Mouse (Mus musculus) myocyte (in vitro differentiated cells): ENCODE data around the gene Pacrg. TPM values are rescaled to one million over a fixed set of nuclear protein-coding genes. Genes with fewer than 3 reads are reported as not detected.

Experiments used
- H3K27me3 ChIP-seq: one replicate; pipeline ENCODE4 v1.6.1; 2011; ENCODE audit not compliant: control insufficient read depth, insufficient read depth, insufficient read length
- H3K36me3 ChIP-seq: one replicate; pipeline ENCODE4 v1.6.1; 2011; ENCODE audit not compliant: control insufficient read depth, insufficient read depth
- H3K4me2 ChIP-seq: one replicate; pipeline ENCODE4 v1.6.1; 2011; ENCODE audit warnings: low read depth, control low read depth
- H3K4me3 ChIP-seq: one replicate; pipeline ENCODE4 v1.5.1; 2011; ENCODE audit warnings: mild to moderate bottlenecking, control low read depth, moderate library complexity
- H3K79me2 ChIP-seq: one replicate; pipeline ENCODE4 v1.6.1; 2011; ENCODE audit not compliant: control insufficient read depth, insufficient read depth
- H3ac ChIP-seq: one replicate; pipeline ENCODE4 v1.6.1; 2011; ENCODE audit not compliant: control insufficient read depth, insufficient read length
- CEBPB ChIP-seq: IDR thresholded peaks from 2 replicates; pipeline ENCODE4 v1.6.1; 2011; ENCODE audit warnings: mild to moderate bottlenecking, moderate library complexity; ENCODE audit not compliant: poor library complexity, insufficient read depth, severe bottlenecking
- E2F4 ChIP-seq: IDR thresholded peaks from one replicate; pipeline ENCODE4 v1.6.1; 2011; ENCODE audit warnings: mild to moderate bottlenecking, control low read depth, moderate library complexity; ENCODE audit not compliant: insufficient read depth
- MAX ChIP-seq: IDR thresholded peaks from one replicate; pipeline ENCODE4 v1.6.1; 2011; ENCODE audit warnings: low read depth, mild to moderate bottlenecking, control low read depth
- MYOD1 ChIP-seq, 3 experiments: IDR thresholded peaks; one replicate each; pipeline ENCODE4 v1.6.1; 2011; ENCODE audit warnings: control low read depth in 2 of 3, low read depth in 2 of 3, mild to moderate bottlenecking in 2 of 3, moderate library complexity in 1 of 3; ENCODE audit not compliant: insufficient read length in 2 of 3, control insufficient read depth in 1 of 3
- MYOG ChIP-seq, 3 experiments: IDR thresholded peaks; one replicate each; pipeline ENCODE4 v1.6.1; 2011; ENCODE audit warnings: control low read depth in 2 of 3, low read depth in 2 of 3, mild to moderate bottlenecking in 2 of 3; ENCODE audit not compliant: insufficient read length in 2 of 3, control insufficient read depth in 1 of 3, insufficient read depth in 1 of 3
- POLR2A ChIP-seq: IDR thresholded peaks from one replicate; pipeline ENCODE4 v1.6.1; 2011; ENCODE audit warnings: low read depth, mild to moderate bottlenecking, control low read depth, moderate library complexity; ENCODE audit not compliant: insufficient read length
- REST ChIP-seq: IDR thresholded peaks from one replicate; pipeline ENCODE4 v1.6.1; 2011; ENCODE audit warnings: mild to moderate bottlenecking, control low read depth, moderate library complexity; ENCODE audit not compliant: insufficient read depth, insufficient read length
- SRF ChIP-seq: IDR thresholded peaks from one replicate; pipeline ENCODE4 v1.6.1; 2011; ENCODE audit warnings: low read depth; ENCODE audit not compliant: control insufficient read depth, insufficient read length
- TCF12 ChIP-seq: IDR thresholded peaks from one replicate; pipeline ENCODE4 v1.6.1; 2011; ENCODE audit warnings: mild to moderate bottlenecking, control low read depth; ENCODE audit not compliant: poor library complexity, insufficient read depth, severe bottlenecking
- TCF3 ChIP-seq: IDR thresholded peaks from one replicate; pipeline ENCODE4 v1.6.1; 2011; ENCODE audit warnings: low read depth, control low read depth; ENCODE audit not compliant: insufficient read length
- USF1 ChIP-seq: IDR thresholded peaks from one replicate; pipeline ENCODE4 v1.6.1; 2011; ENCODE audit warnings: low read depth, mild to moderate bottlenecking, control low read depth, moderate library complexity
- polyA plus RNA-seq: library from polyadenylated mRNA; unstranded; fragments of >200 nt; fragmentation: generic; extraction: Trizol; gene quantifications from one replicate; pipeline ENCODE4 v1.2.1, GENCODE M21; 2012; ENCODE audit warnings: missing spikeins

Pacrg gene
- polyA plus RNA-seq, 1 experiment: 0.64 TPM

- no peak overlapping the region for H3K4me3 ChIP-seq
- H3K36me3 ChIP-seq: no peaks in the 10 kb centered on the region
- no peak overlapping the region for H3K4me2 ChIP-seq
- no peak for TF ChIP-seq POLR2A
- TF ChIP-seq MAX: no peak
- TF ChIP-seq USF1: no peak
- H3K79me2 ChIP-seq: no peaks in the 10 kb centered on the region
- no peaks in the 10 kb centered on the region for H3K27me3 ChIP-seq
- no peak overlapping the region for H3ac ChIP-seq
Measured at GRCm38 (mm10) chr17:10498935-10499655, 341.0 kb downstream of the Pacrg start.

- no peak overlapping the region for H3K4me2 ChIP-seq
- H3K4me3 ChIP-seq: no peak overlapping the region
Measured at GRCm38 (mm10) chr17:10497781-10498420, 342.2 kb downstream of the Pacrg start.

GRCm38 (mm10) chr17:10496066-10496465, 344.0 kb downstream of the Pacrg start:
- Histone ChIP-seq H3K27me3 (no peaks in the 10 kb centered on the region), H3K4me2 (no peak overlapping the region), H3K36me3 (no peaks in the 10 kb centered on the region), H3K79me2 (no peaks in the 10 kb centered on the region), H3K4me3 (no peak overlapping the region), H3ac (no peak overlapping the region)
- no peak for TF ChIP-seq POLR2A

More at GRCm38 (mm10) chr17:10497781-10498420, 342.2 kb downstream of the Pacrg start:
- TF ChIP-seq TCF12 (no peak), REST (no peak), MYOD1 (IDR thresholded peaks at IDR 0.05; ENCODE audit: control insufficient read depth in 1 of 3, insufficient read length in 2 of 3, low read depth in 2 of 3) (no peak), CEBPB (peak; percentile 55; the same call in 1 of the 2 replicates), MAX (no peak), TCF3 (no peak), POLR2A (no peak), MYOG (IDR thresholded peaks at IDR 0.05; ENCODE audit: control insufficient read depth in 1 of 3, insufficient read depth in 1 of 3, insufficient read length in 2 of 3, low read depth in 2 of 3) (no peak)
- Histone ChIP-seq H3ac (no peak overlapping the region), H3K79me2 (no peaks in the 10 kb centered on the region), H3K36me3 (no peaks in the 10 kb centered on the region), H3K27me3 (no peaks in the 10 kb centered on the region)

GRCm38 (mm10) chr17:10495588-10495987, 344.5 kb downstream of the Pacrg start:
- Histone ChIP-seq H3ac (no peak overlapping the region), H3K36me3 (no peaks in the 10 kb centered on the region), H3K4me3 (no peak overlapping the region), H3K79me2 (no peaks in the 10 kb centered on the region), H3K27me3 (no peaks in the 10 kb centered on the region), H3K4me2 (no peak overlapping the region)
- TF ChIP-seq SRF (no peak), TCF3 (no peak), USF1 (no peak), REST (no peak), MYOG (IDR thresholded peaks at IDR 0.05; ENCODE audit: control insufficient read depth in 1 of 3, insufficient read depth in 1 of 3, insufficient read length in 2 of 3, low read depth in 2 of 3) (no peak), MAX (no peak)

- no peak overlapping the region for H3K4me2 ChIP-seq
- no peak overlapping the region for H3K4me3 ChIP-seq
- no peaks in the 10 kb centered on the region for H3K36me3 ChIP-seq
- no peaks in the 10 kb centered on the region for H3K27me3 ChIP-seq
- TF ChIP-seq MYOG (IDR thresholded peaks at IDR 0.05; ENCODE audit: control insufficient read depth in 1 of 3, insufficient read depth in 1 of 3, insufficient read length in 2 of 3, low read depth in 2 of 3) (peak in 1 of 3 experiments; percentile 25), E2F4 (no peak), TCF12 (no peak), MYOD1 (IDR thresholded peaks at IDR 0.05; ENCODE audit: control insufficient read depth in 1 of 3, insufficient read length in 2 of 3, low read depth in 2 of 3) (peak in 1 of 3 experiments; percentile 48)
- no peaks in the 10 kb centered on the region for H3K79me2 ChIP-seq
- no peak overlapping the region for H3ac ChIP-seq
Measured at GRCm38 (mm10) chr17:10493124-10493523, 347.0 kb downstream of the Pacrg start.
